Mouse (Mus musculus) neutrophil, adult 65 days (primary cell): ENCODE measurements around the gene Gm15140. TPM values are rescaled to one million over a fixed set of nuclear protein-coding genes. Genes with fewer than 3 reads are reported as not detected.

Experiments
- total RNA-seq: library from RNA; stranded (reverse); gene quantifications from 2 replicates; pipeline ENCODE4 v1.2.4, GENCODE M21; 2023

Gene Gm15140
- total RNA-seq: not detected in 2 replicates

GRCm38 (mm10) chrX:154120585-154120984, at the start of gene Gm15140:
TSS of gene Gm15140 (minus strand) at chrX:154120685.

Other genes with a start within 250 kb of the Gm15140 start
- gene Samt1, start 108.0 kb downstream of the Gm15140 start, total RNA-seq: not detected in 2 replicates
- gene 4921511M17Rik, start 86.9 kb downstream of the Gm15140 start, total RNA-seq: not detected in 2 replicates
- gene Gm10057, start 65.6 kb downstream of the Gm15140 start, total RNA-seq: not detected in 2 replicates
- not detected in 2 replicates for gene 4930524N10Rik, start 222.7 kb upstream of the Gm15140 start, total RNA-seq